Mouse (Mus musculus): ENCODE results near the gene Nav2. TPM values are rescaled to one million over a fixed set of nuclear protein-coding genes. Genes with fewer than 3 reads are reported as not detected.

Nav2 gene
- polyA plus RNA-seq, 1 experiment from 2014 or later: 7.5 TPM

DNA sequence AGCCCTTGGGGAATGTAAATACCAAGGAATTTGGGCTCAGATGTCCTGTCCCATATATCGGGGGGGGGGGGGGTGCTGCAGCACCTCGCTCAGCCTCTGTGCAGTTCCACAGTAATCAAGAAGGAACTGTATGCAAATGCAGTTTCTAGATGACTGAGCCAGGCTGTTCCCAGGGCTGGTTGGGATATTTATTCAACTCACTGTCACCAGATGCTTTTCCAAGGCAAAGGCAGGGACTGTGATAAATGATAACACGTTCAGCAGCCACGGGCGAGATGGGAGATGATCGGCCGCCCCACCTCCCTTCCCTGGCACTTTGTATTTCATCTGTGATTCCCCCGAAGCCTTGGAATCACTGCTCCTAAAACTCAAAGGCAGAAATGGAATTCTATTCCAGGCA is 176.3 kb downstream of the Nav2 start:
- H3K27ac ChIP-seq (replicated peaks; ENCODE audit: low read depth, low read length): no peak overlapping the region
- no peaks in the 10 kb centered on the region for H3K9me3 ChIP-seq (ENCODE audit: control insufficient read depth, low read length)
- no peak overlapping the region for H3K4me2 ChIP-seq (ENCODE audit: low read depth, severe bottlenecking)
- 57% methylated on average over 8 of the region's 8 CpGs for WGBS
- H3K9ac ChIP-seq (ENCODE audit: low read length): no peak overlapping the region
- ATAC-seq (ENCODE audit: insufficient number of reproducible peaks, low FRiP score, low TSS enrichment, low read depth) (no peak), DNase-seq (ENCODE audit: low spot score) (no peak)
- no peaks in the 10 kb centered on the region; the same call in 1 of the 2 replicates for H3K27me3 ChIP-seq (ENCODE audit: control insufficient read depth, insufficient read depth, low read length)
- H3K36me3 ChIP-seq (ENCODE audit: control insufficient read depth, insufficient read depth, low read length): no peaks in the 10 kb centered on the region
- H3K4me3 ChIP-seq (ENCODE audit: low read depth, low read length): no peak overlapping the region
- H3K4me1 ChIP-seq (ENCODE audit: control insufficient read depth, insufficient read depth, low read length): no peaks in the 10 kb centered on the region

DNA sequence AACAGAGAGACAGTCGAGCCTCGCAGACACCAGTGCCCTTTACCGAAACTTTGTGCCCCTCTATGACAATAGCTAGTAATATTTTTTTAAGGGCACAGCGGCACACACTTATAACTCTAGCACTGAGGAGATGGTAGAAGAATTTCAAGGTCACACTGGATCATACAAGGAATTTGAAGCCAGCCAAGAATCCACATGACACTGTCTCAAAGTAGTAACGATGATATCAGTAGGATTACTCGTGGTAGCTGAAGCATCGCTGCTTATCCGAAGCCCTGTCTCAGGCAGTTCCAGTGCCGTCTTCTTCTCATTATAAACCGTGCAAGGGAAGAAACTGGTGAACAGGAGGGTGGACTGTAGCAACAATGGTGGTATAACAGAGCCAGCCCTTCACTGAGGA is 177.2 kb downstream of the Nav2 start:
- 89% methylated on average over 10 of the region's 10 CpGs for WGBS
- H3K9me3 ChIP-seq (ENCODE audit: control insufficient read depth, low read length): no peaks in the 10 kb centered on the region
- H3K9ac ChIP-seq (ENCODE audit: low read length): no peak overlapping the region
- no peaks in the 10 kb centered on the region for H3K36me3 ChIP-seq (ENCODE audit: control insufficient read depth, insufficient read depth, low read length)
- no peak overlapping the region for H3K27ac ChIP-seq (replicated peaks; ENCODE audit: low read depth, low read length)
- H3K4me1 ChIP-seq (ENCODE audit: control insufficient read depth, insufficient read depth, low read length): no peaks in the 10 kb centered on the region
- ATAC-seq (ENCODE audit: insufficient number of reproducible peaks, low FRiP score, low TSS enrichment, low read depth) (no peak), DNase-seq (ENCODE audit: low spot score) (no peak)
- H3K4me2 ChIP-seq (ENCODE audit: low read depth, severe bottlenecking): no peak overlapping the region
- H3K4me3 ChIP-seq (ENCODE audit: low read depth, low read length): no peak overlapping the region
- no peaks in the 10 kb centered on the region; the same call in 1 of the 2 replicates for H3K27me3 ChIP-seq (ENCODE audit: control insufficient read depth, insufficient read depth, low read length)

DNA sequence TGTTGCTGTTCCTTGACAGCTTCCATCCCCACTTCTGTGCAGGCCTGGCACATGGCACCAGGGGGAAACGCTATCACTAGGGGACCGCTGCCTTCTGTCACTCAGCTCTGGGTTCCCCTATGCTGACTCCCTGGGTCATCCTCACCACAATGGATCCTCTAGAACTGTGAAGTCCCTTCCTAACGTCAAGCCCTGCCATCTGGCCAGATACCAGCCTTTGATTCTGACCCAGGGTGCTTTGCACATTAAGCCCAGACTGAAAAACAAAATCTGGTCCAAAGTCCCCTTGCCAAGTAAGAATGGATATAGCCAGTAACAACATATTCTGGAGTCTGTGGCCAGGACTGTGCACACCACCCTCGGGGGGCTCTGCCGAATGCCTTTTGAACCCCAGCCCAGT is 178.6 kb downstream of the Nav2 start:
- H3K27ac ChIP-seq (replicated peaks; ENCODE audit: low read depth, low read length): no peak overlapping the region
- H3K9ac ChIP-seq (ENCODE audit: low read length): no peak overlapping the region
- ATAC-seq (ENCODE audit: insufficient number of reproducible peaks, low FRiP score, low TSS enrichment, low read depth): no peak
- no peaks in the 10 kb centered on the region for H3K4me1 ChIP-seq (ENCODE audit: control insufficient read depth, insufficient read depth, low read length)
- H3K4me3 ChIP-seq (ENCODE audit: low read depth, low read length): no peak overlapping the region
- no peaks in the 10 kb centered on the region; the same call in 1 of the 2 replicates for H3K27me3 ChIP-seq (ENCODE audit: control insufficient read depth, insufficient read depth, low read length)
- 78% methylated on average over 5 of the region's 5 CpGs for WGBS
- H3K36me3 ChIP-seq (ENCODE audit: control insufficient read depth, insufficient read depth, low read length): no peaks in the 10 kb centered on the region
- DNase-seq (ENCODE audit: low spot score): no peak
- H3K4me2 ChIP-seq (ENCODE audit: low read depth, severe bottlenecking): no peak overlapping the region
- no peaks in the 10 kb centered on the region for H3K9me3 ChIP-seq (ENCODE audit: control insufficient read depth, low read length)

DNA sequence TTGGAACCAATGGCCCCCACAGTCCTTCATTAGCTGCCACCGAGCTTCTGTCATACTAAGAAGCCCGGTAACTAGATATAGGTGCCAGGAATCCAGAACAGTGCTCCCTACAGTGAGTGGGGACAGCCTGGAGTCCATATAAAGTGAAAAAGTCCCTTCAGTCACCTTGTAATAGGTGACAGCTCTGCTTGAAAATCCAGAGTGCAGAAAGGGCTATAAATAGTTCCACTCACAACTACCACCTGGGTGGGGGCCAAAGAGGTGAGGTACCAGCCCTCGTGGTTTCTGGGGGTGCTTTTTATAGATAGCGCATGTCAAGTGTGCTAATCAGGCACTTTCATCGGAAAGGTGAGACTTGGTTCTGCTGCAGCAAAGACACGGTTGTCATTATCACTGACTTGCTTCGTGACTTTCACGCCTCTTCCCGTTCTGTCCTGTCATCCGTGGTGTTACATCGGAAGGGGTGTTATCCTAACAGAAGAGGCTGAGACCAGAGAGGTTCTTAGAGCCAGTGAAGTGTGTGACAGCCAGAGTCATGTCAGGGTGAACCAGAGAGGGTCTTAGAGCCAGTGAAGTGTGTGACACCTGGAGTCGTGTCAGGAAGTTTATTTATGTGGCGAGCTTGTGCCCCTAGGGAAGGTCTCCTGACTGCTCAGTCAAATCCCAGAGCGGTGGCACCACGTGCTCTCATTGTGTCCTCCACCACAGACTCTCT is 179.8 kb downstream of the Nav2 start:
- DNase-seq (ENCODE audit: low spot score): no peak
- H3K4me2 ChIP-seq (ENCODE audit: low read depth, severe bottlenecking): no peak overlapping the region
- no peak overlapping the region for H3K4me3 ChIP-seq (ENCODE audit: low read depth, low read length)
- H3K36me3 ChIP-seq (ENCODE audit: control insufficient read depth, insufficient read depth, low read length): no peaks in the 10 kb centered on the region
- H3K27me3 ChIP-seq (ENCODE audit: control insufficient read depth, insufficient read depth, low read length): no peaks in the 10 kb centered on the region; the same call in 1 of the 2 replicates
- no peak overlapping the region for H3K9ac ChIP-seq (ENCODE audit: low read length)
- no peak overlapping the region for H3K27ac ChIP-seq (replicated peaks; ENCODE audit: low read depth, low read length)
- no peaks in the 10 kb centered on the region for H3K9me3 ChIP-seq (ENCODE audit: control insufficient read depth, low read length)
- WGBS: 59% methylated on average over 15 of the region's 15 CpGs
- no peak for ATAC-seq (ENCODE audit: insufficient number of reproducible peaks, low FRiP score, low TSS enrichment, low read depth)
- no peaks in the 10 kb centered on the region for H3K4me1 ChIP-seq (ENCODE audit: control insufficient read depth, insufficient read depth, low read length)

DNA sequence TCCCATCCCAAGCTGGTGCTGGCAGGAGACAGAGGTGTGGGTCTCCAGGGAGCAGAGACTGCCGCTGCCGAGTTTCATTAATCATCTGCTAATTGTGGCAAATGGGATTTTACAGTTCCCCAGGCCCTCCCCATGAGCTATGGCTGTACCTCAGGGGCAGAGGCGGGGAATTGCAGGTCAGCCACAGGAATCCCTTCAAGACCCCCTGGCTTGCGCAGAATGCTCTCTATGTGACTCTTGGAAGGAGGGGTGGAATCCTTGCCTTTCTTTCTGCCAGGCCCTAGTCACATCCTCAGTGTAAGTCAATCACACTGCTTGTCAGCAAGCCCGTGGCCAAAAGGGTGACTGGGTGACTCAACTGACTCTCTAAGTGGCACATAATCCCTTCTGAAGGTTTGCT is 182.9 kb downstream of the Nav2 start:
- Histone ChIP-seq H3K27ac (replicated peaks; ENCODE audit: low read depth, low read length) (no peak overlapping the region), H3K27me3 (ENCODE audit: control insufficient read depth, insufficient read depth, low read length) (no peaks in the 10 kb centered on the region; the same call in 1 of the 2 replicates), H3K4me1 (ENCODE audit: control insufficient read depth, insufficient read depth, low read length) (no peaks in the 10 kb centered on the region), H3K4me3 (ENCODE audit: low read depth, low read length) (no peak overlapping the region), H3K4me2 (ENCODE audit: low read depth, severe bottlenecking) (no peak overlapping the region), H3K36me3 (ENCODE audit: control insufficient read depth, insufficient read depth, low read length) (no peaks in the 10 kb centered on the region), H3K9ac (ENCODE audit: low read length) (no peak overlapping the region), H3K9me3 (ENCODE audit: control insufficient read depth, low read length) (no peaks in the 10 kb centered on the region)
- no peak for ATAC-seq (ENCODE audit: insufficient number of reproducible peaks, low FRiP score, low TSS enrichment, low read depth)
- WGBS: 27% methylated on average over 5 of the region's 5 CpGs
- DNase-seq (ENCODE audit: low spot score): no peak

DNA sequence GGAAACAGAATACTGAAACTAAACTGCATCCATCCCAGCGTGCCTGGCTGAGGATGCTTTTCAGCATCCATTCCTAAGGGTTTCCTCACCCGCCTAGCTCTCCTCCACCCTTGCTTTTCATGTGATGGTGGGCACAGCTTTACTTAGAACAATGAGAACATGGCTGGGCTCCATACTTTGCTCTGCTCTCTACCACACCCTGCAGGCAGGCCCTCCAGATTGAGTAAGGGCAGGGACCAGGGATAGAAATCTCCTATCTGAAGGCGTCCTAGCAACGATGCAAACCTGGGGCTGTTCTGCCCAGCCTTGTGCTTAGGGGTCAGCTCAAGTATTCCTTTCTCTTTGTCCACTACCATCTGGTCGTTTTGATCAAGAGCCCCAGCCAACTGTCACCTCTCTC is 183.4 kb downstream of the Nav2 start:
- ATAC-seq (ENCODE audit: insufficient number of reproducible peaks, low FRiP score, low TSS enrichment, low read depth): no peak
- Histone ChIP-seq H3K4me2 (ENCODE audit: low read depth, severe bottlenecking) (no peak overlapping the region), H3K9ac (ENCODE audit: low read length) (no peak overlapping the region), H3K4me3 (ENCODE audit: low read depth, low read length) (no peak overlapping the region), H3K4me1 (ENCODE audit: control insufficient read depth, insufficient read depth, low read length) (no peaks in the 10 kb centered on the region), H3K9me3 (ENCODE audit: control insufficient read depth, low read length) (no peaks in the 10 kb centered on the region), H3K27ac (replicated peaks; ENCODE audit: low read depth, low read length) (no peak overlapping the region), H3K27me3 (ENCODE audit: control insufficient read depth, insufficient read depth, low read length) (no peaks in the 10 kb centered on the region; the same call in 1 of the 2 replicates), H3K36me3 (ENCODE audit: control insufficient read depth, insufficient read depth, low read length) (no peaks in the 10 kb centered on the region)
- WGBS: 51% methylated on average over 5 of the region's 5 CpGs
- no peak for DNase-seq (ENCODE audit: low spot score)

DNA sequence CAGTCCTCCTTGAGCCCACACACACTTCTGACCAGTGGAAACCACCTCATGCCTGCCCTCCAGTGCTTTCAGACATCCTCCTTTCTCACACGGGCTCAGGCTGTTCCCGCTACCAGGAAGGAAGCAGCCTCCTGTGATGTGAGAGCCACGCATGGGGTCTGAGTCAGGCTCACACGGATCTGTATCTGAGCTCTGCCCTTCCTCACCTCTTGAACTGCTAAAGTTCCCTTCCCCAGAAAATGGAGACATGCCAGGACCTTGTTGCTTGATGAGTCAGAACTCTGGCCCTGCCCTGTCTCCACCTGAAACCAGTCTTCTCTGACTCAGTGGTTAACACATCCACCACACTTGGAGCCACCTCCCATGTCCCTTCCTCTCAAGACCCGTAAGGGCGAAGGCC is 185.1 kb downstream of the Nav2 start:
- ATAC-seq (ENCODE audit: insufficient number of reproducible peaks, low FRiP score, low TSS enrichment, low read depth) (no peak), DNase-seq (ENCODE audit: low spot score) (no peak)
- Histone ChIP-seq H3K27ac (replicated peaks; ENCODE audit: low read depth, low read length) (no peak overlapping the region), H3K4me1 (ENCODE audit: control insufficient read depth, insufficient read depth, low read length) (no peaks in the 10 kb centered on the region), H3K4me3 (ENCODE audit: low read depth, low read length) (no peak overlapping the region), H3K36me3 (ENCODE audit: control insufficient read depth, insufficient read depth, low read length) (no peaks in the 10 kb centered on the region), H3K9me3 (ENCODE audit: control insufficient read depth, low read length) (no peaks in the 10 kb centered on the region), H3K27me3 (ENCODE audit: control insufficient read depth, insufficient read depth, low read length) (no peaks in the 10 kb centered on the region; the same call in 1 of the 2 replicates), H3K9ac (ENCODE audit: low read length) (no peak overlapping the region), H3K4me2 (ENCODE audit: low read depth, severe bottlenecking) (no peak overlapping the region)
- 78% methylated on average over 6 of the region's 6 CpGs for WGBS

DNA sequence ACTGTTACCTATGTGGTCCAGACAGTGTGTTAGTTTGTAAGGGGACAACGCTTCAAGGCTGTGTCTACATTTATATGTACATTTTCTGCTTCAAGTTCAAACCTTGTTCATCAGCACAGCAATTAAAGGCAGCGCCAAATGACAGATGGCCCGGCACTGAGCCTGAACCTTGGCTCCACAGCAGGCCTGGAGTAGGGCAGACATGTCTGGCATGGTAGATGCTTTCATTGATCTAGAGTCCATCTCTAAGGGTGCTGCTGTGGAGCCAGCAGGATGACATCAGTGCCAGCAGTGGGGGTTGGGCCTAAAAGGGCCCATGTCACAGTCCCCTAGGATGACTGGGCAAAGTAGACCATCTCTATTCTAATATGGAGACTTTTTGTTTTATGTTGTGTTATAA is 186.0 kb downstream of the Nav2 start:
- Histone ChIP-seq H3K27ac (replicated peaks; ENCODE audit: low read depth, low read length) (no peak overlapping the region), H3K27me3 (ENCODE audit: control insufficient read depth, insufficient read depth, low read length) (no peaks in the 10 kb centered on the region), H3K9me3 (ENCODE audit: control insufficient read depth, low read length) (no peaks in the 10 kb centered on the region), H3K36me3 (ENCODE audit: control insufficient read depth, insufficient read depth, low read length) (no peaks in the 10 kb centered on the region), H3K4me1 (ENCODE audit: control insufficient read depth, insufficient read depth, low read length) (no peaks in the 10 kb centered on the region), H3K4me3 (ENCODE audit: low read depth, low read length) (no peak overlapping the region), H3K9ac (ENCODE audit: low read length) (no peak overlapping the region), H3K4me2 (ENCODE audit: low read depth, severe bottlenecking) (no peak overlapping the region)
- 92% methylated on average over 3 of the region's 3 CpGs for WGBS
- DNase-seq (ENCODE audit: low spot score): no peak
- ATAC-seq (ENCODE audit: insufficient number of reproducible peaks, low FRiP score, low TSS enrichment, low read depth): no peak

DNA sequence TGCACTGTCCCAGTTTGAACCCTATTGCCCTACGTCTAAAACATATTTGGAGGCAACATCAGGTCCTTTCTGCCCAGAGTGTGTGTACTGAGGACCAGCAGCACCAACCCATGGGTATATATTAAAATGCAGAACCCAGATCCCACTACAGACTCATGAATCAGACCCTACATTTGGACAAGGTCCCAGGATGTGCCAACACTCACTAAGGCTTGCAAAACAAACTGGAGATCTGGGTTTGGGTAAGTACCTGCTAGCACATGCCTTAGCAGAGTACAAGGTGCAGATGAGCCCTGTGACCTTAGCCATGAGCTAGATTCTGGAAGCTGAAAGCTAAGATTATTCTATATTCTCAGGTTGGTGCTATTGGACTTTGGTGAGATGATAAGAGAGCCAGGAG is 192.8 kb downstream of the Nav2 start:
- ATAC-seq (ENCODE audit: insufficient number of reproducible peaks, low FRiP score, low TSS enrichment, low read depth) (no peak), DNase-seq (ENCODE audit: low spot score) (no peak)
- Histone ChIP-seq H3K4me2 (ENCODE audit: low read depth, severe bottlenecking) (no peak overlapping the region), H3K27ac (replicated peaks; ENCODE audit: low read depth, low read length) (no peak overlapping the region), H3K36me3 (ENCODE audit: control insufficient read depth, insufficient read depth, low read length) (no peaks in the 10 kb centered on the region), H3K9ac (ENCODE audit: low read length) (no peak overlapping the region), H3K4me3 (ENCODE audit: low read depth, low read length) (no peak overlapping the region), H3K4me1 (ENCODE audit: control insufficient read depth, insufficient read depth, low read length) (no peaks in the 10 kb centered on the region), H3K27me3 (ENCODE audit: control insufficient read depth, insufficient read depth, low read length) (no peaks in the 10 kb centered on the region), H3K9me3 (ENCODE audit: control insufficient read depth, low read length) (no peaks in the 10 kb centered on the region)
- WGBS: 80% methylated on average over 1 of the region's 1 CpGs
